Mouse (Mus musculus): ENCODE data around the gene Ctnnd2.

- TF ChIP-seq POLR2A (IDR thresholded peaks at IDR 0.05; ENCODE audit: borderline replicate concordance, extremely low read depth, low read depth, low read length), result no peak
- TF ChIP-seq CTCF (IDR thresholded peaks at IDR 0.05; ENCODE audit: insufficient read depth, low read length), result no peak
Observed at GRCm38 (mm10) chr15:30719226-30719625, 546.8 kb downstream of the Ctnnd2 start.

Measured in lung, adult 2 months (tissue).